Mouse (Mus musculus): ENCODE measurements at regions not wholly inside any gene's neighbourhood (a gene's known extent, or its start where the extent isn't known, plus 50 kb on each side); places are given as distances from the start of the nearest gene placed in this dataset.
A peak's percentile ranks its signal among the peaks of the same experiment; 100 is the strongest.
"Not testable (repeated sequence)": the region's sequence is repeated elsewhere in the genome, so short reads cannot be mapped to it uniquely, and the experiment has no call there.

DNA sequence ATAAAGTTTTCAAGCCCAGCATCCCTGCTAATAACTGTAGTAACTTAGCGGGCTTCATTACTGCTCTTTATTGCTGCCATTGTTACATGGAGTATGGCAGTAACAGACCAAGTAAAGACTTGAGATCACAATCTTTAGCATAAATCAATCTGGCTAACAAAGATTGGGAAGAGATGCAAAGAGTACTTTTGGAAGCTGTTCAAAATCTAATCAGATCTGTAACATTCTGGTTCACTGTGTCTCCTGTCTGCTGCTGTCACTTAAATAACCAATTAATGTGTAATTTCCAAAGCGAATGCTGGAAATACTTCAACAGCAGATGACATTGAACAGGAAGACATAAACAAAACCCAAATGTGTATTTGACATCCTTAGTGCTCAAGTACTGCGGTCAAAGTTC is 1467.7 kb downstream of the Zfp704 start:
- intact Hi-C loops (cut with DNase I), result no loop called here
- Histone ChIP-seq H3K27ac (no peak overlapping the region), H3K4me3 (no peak overlapping the region)
- no peak for DNase-seq (ENCODE audit: extremely low spot score in 1 of 2, low spot score in 2 of 2)
- no peak for TF ChIP-seq CTCF (IDR thresholded peaks at IDR 0.05)

DNA sequence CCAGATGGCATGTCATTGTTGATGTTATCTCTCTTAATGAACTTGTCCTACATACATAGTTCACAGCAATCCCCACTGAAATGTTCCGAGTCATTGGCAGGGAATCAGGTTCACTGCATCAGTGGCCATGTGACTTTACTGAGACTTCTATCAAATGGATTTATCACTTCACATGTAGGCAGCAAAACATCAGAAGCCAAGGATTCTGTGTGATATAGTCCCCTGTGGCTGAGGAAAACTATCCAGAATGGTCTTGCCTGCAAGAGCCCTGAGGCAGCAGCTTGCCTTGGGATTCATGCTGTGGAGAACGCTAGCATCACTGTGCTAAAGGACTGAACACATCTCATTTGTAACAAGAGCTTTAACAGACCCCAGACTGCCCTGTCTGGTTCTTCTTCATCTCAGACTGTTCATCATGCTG is 1468.2 kb downstream of the Zfp704 start:
- no peak for DNase-seq (ENCODE audit: extremely low spot score in 1 of 2, low spot score in 2 of 2)
- TF ChIP-seq CTCF (IDR thresholded peaks at IDR 0.05), result no peak
- intact Hi-C loops (cut with DNase I), result no loop called here
- Histone ChIP-seq H3K27ac (no peak overlapping the region), H3K4me3 (no peak overlapping the region)

DNA sequence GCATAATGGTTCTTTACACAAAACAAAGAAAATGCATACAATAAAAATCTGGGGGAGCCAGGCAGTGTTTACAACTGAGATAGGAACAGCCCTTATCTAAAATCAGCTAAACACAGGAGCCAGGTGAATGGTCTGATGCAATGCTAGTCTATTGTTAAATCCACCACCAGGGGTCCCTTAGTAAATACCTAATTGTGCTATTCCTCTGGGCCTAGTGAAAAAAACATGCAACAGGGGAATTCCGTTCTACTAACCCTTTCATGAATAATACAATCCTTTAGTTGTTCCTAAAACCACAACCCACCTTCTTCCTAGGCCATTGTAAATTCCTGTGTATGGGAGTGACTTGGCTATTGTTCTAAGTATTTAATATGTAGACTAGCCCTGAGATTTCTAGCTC is 1486.2 kb downstream of the Zfp704 start:
- H3K4me3 ChIP-seq; intact Hi-C loops (cut with DNase I); H3K27ac ChIP-seq: not testable (repeated sequence)

DNA sequence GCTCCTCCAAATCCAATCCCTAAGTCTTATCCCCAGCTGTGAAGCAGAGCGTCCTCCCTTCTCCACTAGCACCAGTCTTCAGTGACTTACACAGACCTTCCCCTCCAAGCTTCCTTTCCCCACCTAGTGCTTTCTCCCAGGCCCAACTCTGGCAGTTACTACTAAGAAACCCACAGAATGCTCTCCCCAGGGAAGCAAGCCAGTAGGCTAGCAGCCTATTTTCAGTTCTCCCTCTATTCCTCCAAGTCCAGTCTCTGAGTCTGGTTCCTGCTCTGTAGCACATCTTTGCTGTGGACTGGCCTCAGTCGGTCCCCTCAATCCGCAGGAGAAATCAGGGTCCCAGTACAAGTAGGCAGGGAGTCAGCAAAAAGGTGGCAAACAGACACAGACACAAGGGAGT is 1486.7 kb downstream of the Zfp704 start:
- TF ChIP-seq CTCF (IDR thresholded peaks at IDR 0.05), result no peak
- intact Hi-C loops (cut with DNase I), result no loop called here
- no peak overlapping the region for H3K27ac ChIP-seq
- no peak for DNase-seq (ENCODE audit: extremely low spot score in 1 of 2, low spot score in 2 of 2)
- no peak overlapping the region for H3K4me3 ChIP-seq

More for the DNA sequence above, 1486.2 kb downstream of the Zfp704 start:
- DNase-seq (ENCODE audit: extremely low spot score in 1 of 2, low spot score in 2 of 2), result not testable (repeated sequence)

DNA sequence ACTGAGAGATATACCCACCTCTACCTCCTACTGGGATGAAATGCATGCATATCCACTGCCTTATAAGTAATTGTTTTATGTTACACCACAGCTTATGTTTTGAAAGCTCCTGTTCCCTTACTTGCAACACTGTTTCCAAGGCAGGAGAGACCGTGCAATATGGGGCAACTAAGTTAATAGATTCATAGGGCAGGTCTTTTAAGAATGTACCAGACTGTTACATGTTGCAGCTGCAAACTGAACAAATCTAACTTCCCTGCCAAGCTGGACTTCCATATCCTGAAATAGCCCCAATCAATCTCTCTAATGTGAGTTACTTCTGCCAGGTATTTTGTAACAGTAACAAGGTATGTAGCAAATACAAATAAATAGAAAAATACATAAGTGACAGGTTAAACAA is 1478.0 kb upstream of the 1700008P02Rik start:
- Histone ChIP-seq H3K27ac (no peak overlapping the region), H3K4me3 (no peak overlapping the region)
- TF ChIP-seq CTCF (IDR thresholded peaks at IDR 0.05), result no peak
- DNase-seq (ENCODE audit: extremely low spot score in 1 of 2, low spot score in 2 of 2), result no peak
- intact Hi-C loops (cut with DNase I), result no loop called here

DNA sequence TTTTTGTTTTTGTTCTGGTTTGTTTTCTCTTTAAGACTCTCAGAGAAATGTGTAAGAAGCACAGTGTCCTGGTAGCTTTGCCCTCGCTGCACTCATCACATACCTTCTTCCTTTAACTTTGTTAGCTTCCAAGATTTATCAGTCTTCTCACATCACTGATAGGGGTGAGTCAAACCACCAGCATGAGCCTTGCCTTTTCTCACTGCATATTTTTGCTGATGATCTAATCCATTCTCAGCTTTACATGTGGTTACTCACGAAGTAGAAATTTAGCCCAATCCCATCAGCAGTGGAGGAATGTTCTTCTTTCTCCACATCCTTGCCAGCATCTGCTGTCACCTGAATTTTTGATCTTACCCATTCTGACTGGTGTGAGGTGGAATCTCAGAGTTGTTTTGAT is 1464.5 kb upstream of the 1700008P02Rik start:
- Histone ChIP-seq H3K4me3 (no peak overlapping the region), H3K27ac (no peak overlapping the region)
- intact Hi-C loops (cut with DNase I), result no loop called here
- no peak for DNase-seq (ENCODE audit: extremely low spot score in 1 of 2, low spot score in 2 of 2)
- TF ChIP-seq CTCF (IDR thresholded peaks at IDR 0.05), result no peak

DNA sequence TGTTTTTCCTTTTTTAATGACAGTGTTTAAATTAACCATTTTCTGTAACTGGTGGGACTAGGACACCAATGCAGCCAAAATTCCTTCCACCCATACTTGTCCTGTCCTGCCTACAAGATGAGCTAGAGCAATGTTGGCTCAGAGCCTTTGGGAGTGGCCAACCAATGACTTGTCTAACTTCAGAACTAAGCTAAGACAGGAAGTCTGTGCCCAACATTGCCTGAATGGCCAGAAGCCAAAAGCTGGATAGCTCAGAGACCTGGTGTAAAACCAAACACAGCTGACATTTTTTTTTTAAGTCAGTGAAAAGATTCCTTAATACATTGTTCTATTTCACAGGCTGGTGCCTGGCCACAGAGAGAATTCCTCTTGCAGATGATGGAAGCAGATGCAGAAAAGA is 1433.5 kb upstream of the 1700008P02Rik start:
- Histone ChIP-seq H3K4me3 (no peak overlapping the region), H3K27ac (no peak overlapping the region)
- DNase-seq (ENCODE audit: extremely low spot score in 1 of 2, low spot score in 2 of 2), result no peak
- intact Hi-C loops (cut with DNase I), result loop anchor here (5.0 kb wide), 2 partner anchors 444 to 459 kb away; no protein-coding TSS in a partner anchor
- TF ChIP-seq CTCF (IDR thresholded peaks at IDR 0.05), result no peak

DNA sequence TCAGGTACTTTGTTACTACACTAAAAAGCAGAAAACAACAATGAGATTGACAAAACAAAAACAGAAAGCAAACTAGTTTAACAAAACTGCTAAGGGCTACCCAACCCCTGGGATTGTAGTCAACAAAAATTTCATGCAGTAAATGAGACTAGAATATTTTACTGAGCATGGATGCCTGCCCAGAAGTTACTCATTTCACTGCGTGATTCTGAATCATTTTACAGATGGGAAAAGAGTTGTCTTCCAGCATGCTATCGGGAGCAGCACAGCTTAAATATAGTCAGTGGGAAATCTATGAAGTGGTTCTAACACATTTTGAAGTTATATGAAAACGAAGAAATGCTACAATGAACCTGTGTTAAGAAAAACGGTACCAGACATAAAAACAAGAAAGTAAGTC is 1430.9 kb upstream of the 1700008P02Rik start:
- Histone ChIP-seq H3K4me3 (no peak overlapping the region), H3K27ac (peak overlapping the region; percentile 36; the same call in 1 of the 2 replicates)
- no peak for TF ChIP-seq CTCF (IDR thresholded peaks at IDR 0.05)
- DNase-seq (ENCODE audit: extremely low spot score in 1 of 2, low spot score in 2 of 2), result peak; percentile 16 to 49
- intact Hi-C loops (cut with DNase I), result loop anchor here (5.0 kb wide), 2 partner anchors 446 to 461 kb away; no protein-coding TSS in a partner anchor

DNA sequence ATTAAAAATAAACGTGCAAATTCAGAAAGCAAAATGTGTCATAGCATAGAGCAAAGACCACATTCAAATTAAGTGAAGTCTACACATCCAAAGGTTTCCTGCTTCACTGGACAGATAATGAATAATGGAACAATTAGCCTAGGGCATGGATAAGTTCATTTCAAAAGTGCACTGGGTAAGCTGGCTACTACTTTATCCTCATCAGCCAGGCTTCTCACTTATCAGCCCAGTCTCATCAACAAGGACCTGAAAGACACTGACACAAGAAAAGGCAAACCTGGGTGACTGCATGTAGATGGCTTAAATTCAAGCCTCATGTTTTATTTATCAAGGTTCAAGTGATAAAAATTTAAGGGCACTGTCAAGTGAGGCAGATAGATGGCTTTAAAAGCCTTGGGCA is 1429.5 kb upstream of the 1700008P02Rik start:
- no peak for DNase-seq (ENCODE audit: extremely low spot score in 1 of 2, low spot score in 2 of 2)
- no peak overlapping the region for H3K4me3 ChIP-seq
- TF ChIP-seq CTCF (IDR thresholded peaks at IDR 0.05), result no peak
- H3K27ac ChIP-seq, result no peak overlapping the region
- intact Hi-C loops (cut with DNase I), result loop anchor here (5.0 kb wide), 2 partner anchors 448 to 463 kb away; no protein-coding TSS in a partner anchor

DNA sequence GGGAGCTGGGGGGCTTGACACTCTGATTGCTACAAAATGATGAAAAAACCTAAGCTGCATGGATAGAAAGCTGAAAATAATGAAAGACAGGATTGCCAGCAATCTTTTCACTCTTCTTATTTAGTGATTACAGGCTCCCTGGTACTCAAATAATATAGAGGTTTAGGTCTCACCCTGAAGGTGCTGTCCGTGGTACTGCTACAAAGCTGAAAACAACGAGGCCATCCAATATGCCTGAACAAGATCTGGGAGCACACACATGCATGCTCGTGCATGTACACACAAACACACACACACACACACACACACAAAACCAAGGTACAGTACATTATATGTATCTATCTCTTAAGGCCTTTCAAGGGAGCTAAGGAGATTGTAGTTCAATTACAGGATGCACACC is 1426.1 kb upstream of the 1700008P02Rik start:
- intact Hi-C loops (cut with DNase I), result no loop called here
- no peak for DNase-seq (ENCODE audit: extremely low spot score in 1 of 2, low spot score in 2 of 2)
- no peak overlapping the region for H3K4me3 ChIP-seq
- TF ChIP-seq CTCF (IDR thresholded peaks at IDR 0.05), result no peak
- no peak overlapping the region for H3K27ac ChIP-seq

DNA sequence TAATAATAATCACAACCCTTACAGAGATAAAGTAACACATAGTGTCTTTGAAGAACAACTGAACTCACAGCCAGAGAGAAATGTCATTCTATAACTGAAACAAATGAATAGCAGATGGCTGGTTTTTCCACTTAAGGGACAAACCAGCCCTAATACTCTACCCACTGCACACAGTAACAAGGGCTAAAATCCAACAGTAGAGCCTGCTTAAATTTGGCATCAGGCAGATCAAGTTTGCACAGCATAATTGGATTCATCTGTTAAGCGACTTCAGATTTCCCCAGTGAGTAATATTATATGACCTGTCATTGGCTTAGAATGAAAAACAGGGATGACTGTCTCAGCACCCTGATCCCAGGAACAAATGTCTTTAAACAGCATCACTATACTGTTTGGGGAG is 1416.5 kb upstream of the 1700008P02Rik start:
- intact Hi-C loops (cut with DNase I), result no loop called here
- TF ChIP-seq CTCF (IDR thresholded peaks at IDR 0.05), result no peak
- DNase-seq (ENCODE audit: extremely low spot score in 1 of 2, low spot score in 2 of 2), result no peak
- Histone ChIP-seq H3K27ac (no peak overlapping the region), H3K4me3 (no peak overlapping the region)

DNA sequence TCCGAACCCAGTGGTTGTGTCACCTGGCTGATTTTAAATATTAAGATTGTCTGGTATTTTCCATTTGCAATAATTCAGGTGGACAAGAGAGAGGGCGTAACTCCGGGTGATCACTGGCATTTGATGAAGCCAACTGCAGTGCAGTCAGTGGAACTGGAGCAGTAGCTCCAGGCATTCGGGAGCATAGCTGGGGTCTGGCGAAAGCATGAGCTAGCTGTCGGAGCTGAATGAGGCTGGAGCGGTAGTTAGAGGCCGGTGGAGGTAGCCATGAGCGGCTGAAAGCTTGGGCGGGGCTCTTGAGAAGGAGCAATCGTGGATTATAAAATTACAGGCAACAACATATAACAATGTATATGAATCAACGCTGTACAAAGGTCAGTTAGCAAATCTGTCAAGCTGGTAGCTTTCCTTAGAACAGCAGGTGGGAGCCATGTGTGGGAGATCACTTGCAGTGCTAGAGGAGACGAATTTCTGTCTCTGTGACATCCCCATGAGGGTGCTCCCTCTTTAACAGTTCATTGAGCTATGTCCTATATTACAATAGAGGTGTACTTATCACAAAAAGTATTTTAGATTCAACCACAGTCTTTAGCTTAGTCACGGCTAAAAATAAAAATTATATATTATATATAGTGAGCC is 1415.0 kb upstream of the 1700008P02Rik start:
- intact Hi-C loops (cut with DNase I), result no loop called here
- Histone ChIP-seq H3K27ac (no peak overlapping the region), H3K4me3 (no peak overlapping the region)
- no peak for DNase-seq (ENCODE audit: extremely low spot score in 1 of 2, low spot score in 2 of 2)
- TF ChIP-seq CTCF (IDR thresholded peaks at IDR 0.05), result no peak

DNA sequence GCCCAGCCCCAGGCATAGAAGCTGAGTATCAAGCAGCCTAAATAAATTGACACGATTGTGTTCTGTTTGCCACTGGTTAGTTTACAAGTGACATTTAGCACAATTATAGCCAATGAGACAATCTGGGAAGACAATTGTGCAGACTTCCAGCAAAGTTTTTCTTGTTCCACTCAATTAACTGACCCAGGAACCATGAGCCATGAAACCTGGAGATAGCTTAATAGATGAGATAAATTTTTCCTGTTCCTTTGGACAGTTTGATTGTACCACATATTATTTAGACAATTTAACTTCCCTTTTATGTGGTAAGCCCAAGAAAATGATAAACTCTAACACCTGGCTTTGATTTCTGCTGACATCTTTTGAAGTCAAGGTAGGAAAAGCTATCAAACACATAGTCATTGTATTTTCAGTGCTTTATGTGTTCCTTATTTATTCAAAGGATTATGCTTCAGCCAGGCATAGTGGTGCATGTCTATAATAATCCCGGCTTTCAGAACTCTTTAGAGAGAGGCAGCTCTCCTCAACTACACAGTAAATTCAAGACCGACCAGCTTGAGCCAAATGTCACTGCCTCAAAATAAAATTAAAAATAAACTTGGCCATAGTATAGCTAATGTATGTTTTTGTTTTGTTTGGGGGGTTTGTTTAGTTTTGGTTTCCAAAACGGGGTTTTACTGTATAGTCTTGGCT is 1406.2 kb upstream of the 1700008P02Rik start:
- no peak for TF ChIP-seq CTCF (IDR thresholded peaks at IDR 0.05)
- no peak for DNase-seq (ENCODE audit: extremely low spot score in 1 of 2, low spot score in 2 of 2)
- no peak overlapping the region for H3K4me3 ChIP-seq
- H3K27ac ChIP-seq, result no peak overlapping the region
- intact Hi-C loops (cut with DNase I), result no loop called here
